Mouse (Mus musculus): Measurements from ENCODE around the gene Sel1l3. TPM values are rescaled to one million over a fixed set of nuclear protein-coding genes. Genes with fewer than 3 reads are reported as not detected.

Gene Sel1l3
- polyA plus RNA-seq, 1 experiment from 2014 or later: 2.7 TPM

DNA sequence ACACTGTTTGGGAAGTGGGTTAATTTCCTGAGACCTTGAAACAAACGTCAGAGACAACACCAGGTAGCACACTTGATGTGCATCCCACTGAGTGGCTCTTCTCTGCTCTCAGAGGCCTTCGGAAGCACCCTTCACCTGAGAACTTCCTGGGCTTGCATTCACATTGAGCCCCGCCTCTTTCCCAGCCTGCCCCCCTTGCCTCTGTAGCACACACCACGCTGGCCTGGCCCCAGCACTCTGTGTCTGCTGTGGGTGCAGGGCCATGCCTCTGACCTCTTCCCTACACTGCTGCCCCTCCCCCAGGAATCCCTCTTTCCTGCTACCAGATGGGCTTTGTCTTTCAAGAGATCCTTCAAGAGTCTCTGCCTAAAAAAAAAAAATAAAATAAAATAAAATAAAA, 21.8 kb upstream of the Sel1l3 start:
- WGBS: 10% methylated on average over 4 of the region's 4 CpGs
- Histone ChIP-seq H3K4me2 (replicated peaks; ENCODE audit: low read depth, low read length) (no peak overlapping the region), H3K36me3 (ENCODE audit: control insufficient read depth, insufficient read depth, low read length) (no peaks in the 10 kb centered on the region), H3K4me1 (replicated peaks; ENCODE audit: control insufficient read depth, insufficient read depth, low read length) (no peaks in the 10 kb centered on the region; the same call in 1 of the 2 replicates), H3K9me3 (ENCODE audit: control insufficient read depth, low read length) (no peaks in the 10 kb centered on the region), H3K9ac (ENCODE audit: low read depth, low read length) (no peak overlapping the region), H3K4me3 (ENCODE audit: low read depth, low read length) (no peak overlapping the region), H3K27me3 (ENCODE audit: control insufficient read depth, insufficient read depth, low read length) (no peaks in the 10 kb centered on the region), H3K27ac (ENCODE audit: low read depth, low read length) (no peak overlapping the region)
- ATAC-seq (ENCODE audit: low FRiP score) (peak; percentile 66; the same call in 1 of the 2 replicates), DNase-seq (ENCODE audit: low spot score) (no peak)

DNA sequence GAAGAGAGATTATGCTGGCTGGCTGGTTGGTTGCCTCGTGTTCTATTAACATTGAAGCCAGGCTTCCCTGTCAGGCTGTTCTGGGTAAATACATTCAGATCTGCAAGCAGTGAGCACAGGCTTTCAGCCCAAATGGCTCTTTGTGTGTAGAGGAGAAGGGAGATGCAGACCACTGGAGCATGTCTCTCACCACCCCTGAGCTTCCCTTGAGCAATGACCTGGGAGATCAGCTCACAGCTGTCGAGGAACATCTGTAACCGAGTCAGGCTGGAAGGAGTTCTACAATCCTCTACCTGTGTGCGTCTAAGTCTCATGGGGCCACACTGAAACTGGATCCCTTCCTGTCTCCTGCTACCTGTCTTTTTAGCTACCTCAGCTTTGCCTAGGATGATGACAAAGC, 16.8 kb upstream of the Sel1l3 start:
- Histone ChIP-seq H3K9me3 (ENCODE audit: control insufficient read depth, low read length) (no peaks in the 10 kb centered on the region), H3K4me2 (replicated peaks; ENCODE audit: low read depth, low read length) (no peak overlapping the region), H3K27ac (ENCODE audit: low read depth, low read length) (no peak overlapping the region), H3K36me3 (ENCODE audit: control insufficient read depth, insufficient read depth, low read length) (no peaks in the 10 kb centered on the region), H3K4me1 (replicated peaks; ENCODE audit: control insufficient read depth, insufficient read depth, low read length) (no peaks in the 10 kb centered on the region; the same call in 1 of the 2 replicates), H3K27me3 (ENCODE audit: control insufficient read depth, insufficient read depth, low read length) (no peaks in the 10 kb centered on the region), H3K9ac (ENCODE audit: low read depth, low read length) (no peak overlapping the region), H3K4me3 (ENCODE audit: low read depth, low read length) (no peak overlapping the region)
- WGBS: 63% methylated on average over 4 of the region's 4 CpGs
- no peak for ATAC-seq (ENCODE audit: low FRiP score)
- DNase-seq (ENCODE audit: low spot score): no peak

DNA sequence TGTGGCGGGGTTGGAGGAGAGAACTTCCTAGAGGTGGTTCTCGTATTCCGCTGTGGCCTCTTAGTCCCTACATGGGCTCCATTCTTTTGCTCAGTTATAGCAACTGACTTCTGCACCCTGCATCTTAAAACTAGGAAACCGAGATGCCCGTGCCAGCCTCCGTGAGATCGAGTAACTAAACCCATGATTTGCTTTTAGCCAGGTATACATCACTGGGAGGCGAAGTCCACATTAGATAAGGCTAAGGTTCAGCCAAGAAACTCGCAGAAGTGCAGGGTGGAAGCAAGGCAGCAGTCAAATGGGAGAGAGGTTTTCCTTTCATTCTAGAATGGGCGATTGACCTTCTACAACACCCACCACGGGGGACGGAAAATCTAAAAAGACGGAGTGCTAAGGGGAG, 11.7 kb upstream of the Sel1l3 start:
- DNase-seq (ENCODE audit: low spot score) (no peak), ATAC-seq (ENCODE audit: low FRiP score) (no peak)
- H3K36me3 ChIP-seq (ENCODE audit: control insufficient read depth, insufficient read depth, low read length): no peaks in the 10 kb centered on the region
- H3K9ac ChIP-seq (ENCODE audit: low read depth, low read length): no peak overlapping the region
- H3K9me3 ChIP-seq (ENCODE audit: control insufficient read depth, low read length): no peaks in the 10 kb centered on the region
- WGBS: 91% methylated on average over 13 of the region's 13 CpGs
- H3K27me3 ChIP-seq (ENCODE audit: control insufficient read depth, insufficient read depth, low read length): no peaks in the 10 kb centered on the region
- no peak overlapping the region for H3K4me3 ChIP-seq (ENCODE audit: low read depth, low read length)
- H3K27ac ChIP-seq (ENCODE audit: low read depth, low read length): no peak overlapping the region
- no peak overlapping the region for H3K4me2 ChIP-seq (replicated peaks; ENCODE audit: low read depth, low read length)
- no peaks in the 10 kb centered on the region for H3K4me1 ChIP-seq (replicated peaks; ENCODE audit: control insufficient read depth, insufficient read depth, low read length)

DNA sequence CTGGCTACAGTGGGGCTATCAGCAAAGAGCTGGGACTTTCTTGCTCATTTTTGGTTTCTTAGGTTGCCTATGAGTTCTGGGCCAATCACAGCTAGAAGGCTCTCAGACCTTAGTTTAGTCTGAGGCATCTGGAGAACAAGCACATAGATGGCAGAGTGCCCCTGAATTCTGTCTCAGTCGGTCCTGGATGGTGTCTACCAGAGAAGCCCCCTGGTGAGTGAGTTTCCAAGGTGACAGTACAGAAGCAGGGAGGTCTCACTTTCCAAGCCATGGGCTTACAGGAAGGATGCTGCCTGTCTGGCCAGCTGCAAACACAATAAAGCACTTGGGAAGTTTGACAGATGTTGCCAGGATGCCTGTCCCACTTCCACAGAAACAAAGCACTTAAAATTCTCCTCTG, 1.1 kb upstream of the Sel1l3 start:
- DNase-seq (ENCODE audit: low spot score) (peak; percentile 34), ATAC-seq (ENCODE audit: low FRiP score) (no peak)
- Histone ChIP-seq H3K27ac (ENCODE audit: low read depth, low read length) (no peak overlapping the region), H3K9me3 (ENCODE audit: control insufficient read depth, low read length) (no peaks in the 10 kb centered on the region), H3K27me3 (ENCODE audit: control insufficient read depth, insufficient read depth, low read length) (peaks cover 11% of the 10 kb centered on the region; the same call in 1 of the 2 replicates), H3K4me2 (replicated peaks; ENCODE audit: low read depth, low read length) (no peak overlapping the region), H3K4me3 (ENCODE audit: low read depth, low read length) (no peak overlapping the region), H3K36me3 (ENCODE audit: control insufficient read depth, insufficient read depth, low read length) (no peaks in the 10 kb centered on the region), H3K9ac (ENCODE audit: low read depth, low read length) (no peak overlapping the region), H3K4me1 (replicated peaks; ENCODE audit: control insufficient read depth, insufficient read depth, low read length) (no peaks in the 10 kb centered on the region)
- 0% methylated on average over 1 of the region's 1 CpGs for WGBS

DNA sequence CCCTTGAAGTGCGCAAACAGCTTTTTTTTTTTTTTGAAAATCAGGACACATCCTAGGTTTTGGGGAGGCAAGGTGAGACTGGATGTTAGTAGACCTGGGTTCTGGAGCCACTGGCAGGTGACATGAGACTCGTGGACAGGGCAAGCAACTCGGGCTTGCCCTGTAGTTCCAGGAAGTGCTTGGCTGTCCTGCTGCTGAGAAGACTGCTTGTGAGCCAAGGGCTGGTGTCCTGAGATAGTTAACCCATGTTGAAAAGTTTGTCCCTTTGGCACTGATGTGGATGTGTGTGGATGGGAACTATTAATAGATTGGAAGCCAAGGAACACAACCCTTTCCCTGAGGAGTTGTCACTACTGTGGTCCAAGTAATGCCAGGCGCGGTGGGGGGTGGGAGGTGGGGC, 635 bp upstream of the Sel1l3 start:
- Histone ChIP-seq H3K9ac (ENCODE audit: low read depth, low read length) (no peak overlapping the region), H3K27ac (ENCODE audit: low read depth, low read length) (no peak overlapping the region), H3K4me3 (ENCODE audit: low read depth, low read length) (no peak overlapping the region), H3K9me3 (ENCODE audit: control insufficient read depth, low read length) (no peaks in the 10 kb centered on the region), H3K4me1 (replicated peaks; ENCODE audit: control insufficient read depth, insufficient read depth, low read length) (no peaks in the 10 kb centered on the region), H3K36me3 (ENCODE audit: control insufficient read depth, insufficient read depth, low read length) (no peaks in the 10 kb centered on the region), H3K4me2 (replicated peaks; ENCODE audit: low read depth, low read length) (peak overlapping the region; percentile 92; the same call in 1 of the 2 replicates), H3K27me3 (ENCODE audit: control insufficient read depth, insufficient read depth, low read length) (peaks cover 11% of the 10 kb centered on the region; the same call in 1 of the 2 replicates)
- WGBS: 11% methylated on average over 5 of the region's 5 CpGs
- DNase-seq (ENCODE audit: low spot score): no peak
- 0 out of 2 replicates have a peak, but pooled peaks have one; percentile 2 for ATAC-seq (ENCODE audit: low FRiP score)

DNA sequence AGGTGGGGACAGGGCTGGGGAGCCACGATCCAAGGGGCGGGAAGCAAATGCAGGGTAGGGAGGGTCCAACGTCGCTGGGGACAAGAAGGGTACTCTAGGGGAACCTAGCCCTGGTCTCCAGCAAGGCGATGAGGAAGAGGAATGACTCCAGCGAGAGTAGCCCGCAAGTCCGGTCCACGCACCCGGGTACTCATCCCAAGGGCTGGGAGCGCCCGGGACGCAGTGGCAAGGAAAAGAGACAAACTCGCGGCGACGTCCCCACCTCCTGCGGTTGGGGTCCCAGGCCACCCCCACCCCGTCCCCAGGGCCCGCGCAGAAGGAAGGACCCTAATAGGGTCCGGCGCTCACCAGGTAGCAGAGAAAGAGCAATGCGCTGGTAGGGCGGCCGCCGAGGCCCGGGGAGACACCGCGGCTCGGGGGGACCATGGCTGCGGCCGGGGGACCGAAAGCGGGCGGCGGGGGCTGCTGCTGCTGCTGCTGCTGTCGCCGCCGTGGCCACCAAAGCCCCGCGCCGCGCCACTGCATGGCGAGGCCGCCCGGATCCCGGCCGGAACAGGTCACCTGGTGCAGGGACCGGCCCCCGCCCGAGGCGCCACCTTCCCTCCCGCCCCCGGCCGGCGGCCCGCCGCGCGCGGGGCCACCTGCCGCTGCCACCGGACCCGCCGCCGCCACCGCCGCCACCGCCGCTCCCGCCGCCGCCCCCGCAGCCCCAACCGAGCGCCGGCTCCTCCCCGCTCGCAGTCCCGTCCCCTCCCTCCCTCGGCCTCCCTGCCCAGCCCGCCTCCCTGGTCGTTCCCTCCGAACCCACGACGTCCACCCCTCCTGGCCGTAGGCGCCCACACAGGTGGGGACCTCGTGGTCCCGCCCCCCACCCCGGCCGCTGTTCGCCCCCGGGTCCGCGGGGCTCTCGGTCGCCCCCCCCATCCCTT, 681 bp downstream of the Sel1l3 start:
- Histone ChIP-seq H3K27me3 (ENCODE audit: control insufficient read depth, insufficient read depth, low read length) (peaks cover 11% of the 10 kb centered on the region; the same call in 1 of the 2 replicates), H3K27ac (ENCODE audit: low read depth, low read length) (no peak overlapping the region)
- WGBS: 0% methylated on average over 19 of the region's 99 CpGs

DNA sequence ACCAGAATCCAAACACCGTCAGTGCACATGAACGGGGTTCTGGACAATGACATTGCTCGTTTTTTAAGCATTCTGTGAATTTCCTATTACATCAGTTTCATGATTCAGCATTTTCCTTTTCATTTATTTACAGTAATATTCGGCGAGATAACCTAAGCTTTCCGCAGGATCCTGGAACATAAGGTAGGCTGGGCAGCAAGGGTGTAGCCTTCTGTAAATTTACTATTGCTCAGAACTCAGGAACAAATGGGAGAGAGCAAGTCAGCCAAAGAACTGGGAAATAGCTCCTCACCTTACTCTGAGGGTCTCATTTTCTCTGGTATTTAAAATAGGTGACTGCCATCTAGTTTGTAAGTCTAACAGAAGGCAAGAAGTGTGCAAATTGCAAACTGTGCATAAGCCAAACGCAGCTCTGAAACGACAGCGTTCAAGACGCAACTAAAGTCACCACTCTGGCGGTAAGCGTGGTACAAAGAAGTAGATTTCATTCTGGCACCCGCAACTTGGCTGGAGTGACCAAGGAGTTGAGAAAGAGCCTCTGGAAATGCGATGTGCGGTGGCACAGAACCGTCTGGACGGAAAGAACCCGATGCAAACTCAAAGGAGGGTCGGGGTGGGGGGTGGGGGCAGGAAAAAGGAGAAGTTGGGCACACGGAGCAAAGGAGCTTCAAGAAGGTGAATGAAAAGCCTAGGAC, 1.5 kb downstream of the Sel1l3 start:
- no peaks in the 10 kb centered on the region for H3K36me3 ChIP-seq (ENCODE audit: control insufficient read depth, insufficient read depth, low read length)
- no peak overlapping the region for H3K27ac ChIP-seq (ENCODE audit: low read depth, low read length)
- 22% methylated on average over 20 of the region's 20 CpGs for WGBS
- peak overlapping the region; percentile 92 for H3K4me2 ChIP-seq (replicated peaks; ENCODE audit: low read depth, low read length)
- H3K4me3 ChIP-seq (ENCODE audit: low read depth, low read length): peak overlapping the region; percentile 63
- peaks cover 11% of the 10 kb centered on the region; the same call in 1 of the 2 replicates for H3K27me3 ChIP-seq (ENCODE audit: control insufficient read depth, insufficient read depth, low read length)
- no peaks in the 10 kb centered on the region for H3K9me3 ChIP-seq (ENCODE audit: control insufficient read depth, low read length)
- peak; percentile 50 for DNase-seq (ENCODE audit: low spot score)
- H3K4me1 ChIP-seq (replicated peaks; ENCODE audit: control insufficient read depth, insufficient read depth, low read length): no peaks in the 10 kb centered on the region
- no peak for ATAC-seq (ENCODE audit: low FRiP score)
- peak overlapping the region; percentile 73 for H3K9ac ChIP-seq (ENCODE audit: low read depth, low read length)

More for the DNA sequence above, 681 bp downstream of the Sel1l3 start:
- Histone ChIP-seq H3K4me1 (replicated peaks; ENCODE audit: control insufficient read depth, insufficient read depth, low read length) (no peaks in the 10 kb centered on the region), H3K36me3 (ENCODE audit: control insufficient read depth, insufficient read depth, low read length) (no peaks in the 10 kb centered on the region), H3K9ac (ENCODE audit: low read depth, low read length) (peak overlapping the region; percentile 73), H3K9me3 (ENCODE audit: control insufficient read depth, low read length) (no peaks in the 10 kb centered on the region), H3K4me2 (replicated peaks; ENCODE audit: low read depth, low read length) (peak overlapping the region; percentile 92), H3K4me3 (ENCODE audit: low read depth, low read length) (peak overlapping the region; percentile 63)
- peak; percentile 34 for ATAC-seq (ENCODE audit: low FRiP score)
- peak; percentile 59 for DNase-seq (ENCODE audit: low spot score)

DNA sequence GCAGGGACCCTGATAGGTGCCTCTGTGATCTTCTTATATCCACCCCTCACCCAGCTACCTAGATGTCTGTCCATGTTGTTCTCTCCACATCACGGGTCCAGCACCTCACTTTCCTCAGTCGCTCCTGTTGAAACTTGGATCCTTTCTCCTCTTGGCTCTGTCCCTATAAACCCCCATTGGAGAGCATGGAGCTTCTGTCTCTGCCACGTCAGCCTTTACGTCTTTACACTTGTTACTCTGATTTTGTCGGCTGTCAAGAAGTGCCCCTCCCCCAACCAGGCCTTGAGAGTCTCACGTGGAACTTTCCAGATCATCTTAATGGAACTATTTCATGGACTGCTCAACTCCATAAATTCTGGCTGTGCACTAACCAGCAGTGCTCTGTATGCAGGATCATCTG, 2.5 kb downstream of the Sel1l3 start:
- DNase-seq (ENCODE audit: low spot score) (no peak), ATAC-seq (ENCODE audit: low FRiP score) (no peak)
- H3K9me3 ChIP-seq (ENCODE audit: control insufficient read depth, low read length): no peaks in the 10 kb centered on the region
- no peak overlapping the region for H3K27ac ChIP-seq (ENCODE audit: low read depth, low read length)
- H3K36me3 ChIP-seq (ENCODE audit: control insufficient read depth, insufficient read depth, low read length): no peaks in the 10 kb centered on the region
- 70% methylated on average over 6 of the region's 6 CpGs for WGBS
- no peak overlapping the region for H3K9ac ChIP-seq (ENCODE audit: low read depth, low read length)
- H3K4me1 ChIP-seq (replicated peaks; ENCODE audit: control insufficient read depth, insufficient read depth, low read length): no peaks in the 10 kb centered on the region
- no peak overlapping the region for H3K4me2 ChIP-seq (replicated peaks; ENCODE audit: low read depth, low read length)
- H3K27me3 ChIP-seq (ENCODE audit: control insufficient read depth, insufficient read depth, low read length): peaks cover 11% of the 10 kb centered on the region; the same call in 1 of the 2 replicates
- H3K4me3 ChIP-seq (ENCODE audit: low read depth, low read length): no peak overlapping the region
